Mouse (Mus musculus) kidney, postnatal 0 days (tissue): ENCODE measurements around the gene Syt12. TPM values are rescaled to one million over a fixed set of nuclear protein-coding genes. Genes with fewer than 3 reads are reported as not detected.

Experiments used
- ATAC-seq: fragments of 200-750 bp; cut with Nextera tagmentation; replicated peaks from 2 replicates; pipeline ENCODE4 v1.8.0; 2017; ENCODE audit warnings: low read depth, moderate number of reproducible peaks, moderate TSS enrichment, moderate library complexity; ENCODE audit not compliant: low FRiP score
- DNase-seq: peaks from one replicate; pipeline ENCODE4 v3.0.0-alpha.2; 2016; ENCODE audit warnings: low spot score
- H3K27ac ChIP-seq: fragments of 300-500 bp; sonication (generic); 2 replicates; pipeline ENCODE4 v1.5.1; 2014; ENCODE audit warnings: mild to moderate bottlenecking
- H3K27me3 ChIP-seq: fragments of 300-500 bp; sonication (generic); 2 replicates; pipeline ENCODE4 v1.6.1; 2014; ENCODE audit warnings: low read length, mixed read lengths; ENCODE audit not compliant: insufficient read depth
- H3K36me3 ChIP-seq: fragments of 300-500 bp; sonication (generic); 2 replicates; pipeline ENCODE4 v1.6.1; 2014; ENCODE audit warnings: low read length, mixed read lengths; ENCODE audit not compliant: insufficient read depth
- H3K4me1 ChIP-seq: fragments of 300-500 bp; sonication (generic); replicated peaks from 2 replicates; pipeline ENCODE4 v1.6.1; 2014; ENCODE audit warnings: antibody characterized with exemption, low read length, mixed read lengths; ENCODE audit not compliant: insufficient read depth
- H3K4me2 ChIP-seq: fragments of 300-500 bp; sonication (generic); 2 replicates; pipeline ENCODE4 v1.6.1; 2014; ENCODE audit warnings: mild to moderate bottlenecking, low read length, moderate library complexity, mixed read lengths
- H3K4me3 ChIP-seq: fragments of 300-500 bp; sonication (generic); replicated peaks from 2 replicates; pipeline ENCODE4 v1.5.1; 2014; ENCODE audit warnings: low read depth, low read length
- H3K9ac ChIP-seq: fragments of 300-500 bp; sonication (generic); 2 replicates; pipeline ENCODE4 v1.6.1; 2014; ENCODE audit warnings: low read depth, low read length
- H3K9me3 ChIP-seq: fragments of 300-500 bp; sonication (generic); replicated peaks from 2 replicates; pipeline ENCODE4 v1.6.1; 2016; ENCODE audit warnings: low read length, inconsistent platforms, mixed read lengths
- CTCF ChIP-seq: IDR thresholded peaks from 2 replicates; pipeline ENCODE4 v1.5.1; 2016; ENCODE audit warnings: antibody characterized with exemption, low read depth, mild to moderate bottlenecking, moderate library complexity
- WGBS: fragments of 180-500 bp; shearing (Covaris S2); extraction: QIAGEN DNeasy Blood & Tissue Kit; methylation state at CpG from one replicate; pipeline ENCODE4 v1.1.7; 2014; 5-methylcytosine and 5-hydroxymethylcytosine counted together
- polyA plus RNA-seq: library from polyadenylated mRNA; unstranded; fragments of >200 nt; fragmentation: Nextera tagmentation; extraction: Ambion mirVana; gene quantifications from 2 replicates; pipeline ENCODE4 v1.2.1, GENCODE M21; 2015

The Syt12 gene
- polyA plus RNA-seq, 1 experiment from 2014 or later: 1.5 TPM

DNA sequence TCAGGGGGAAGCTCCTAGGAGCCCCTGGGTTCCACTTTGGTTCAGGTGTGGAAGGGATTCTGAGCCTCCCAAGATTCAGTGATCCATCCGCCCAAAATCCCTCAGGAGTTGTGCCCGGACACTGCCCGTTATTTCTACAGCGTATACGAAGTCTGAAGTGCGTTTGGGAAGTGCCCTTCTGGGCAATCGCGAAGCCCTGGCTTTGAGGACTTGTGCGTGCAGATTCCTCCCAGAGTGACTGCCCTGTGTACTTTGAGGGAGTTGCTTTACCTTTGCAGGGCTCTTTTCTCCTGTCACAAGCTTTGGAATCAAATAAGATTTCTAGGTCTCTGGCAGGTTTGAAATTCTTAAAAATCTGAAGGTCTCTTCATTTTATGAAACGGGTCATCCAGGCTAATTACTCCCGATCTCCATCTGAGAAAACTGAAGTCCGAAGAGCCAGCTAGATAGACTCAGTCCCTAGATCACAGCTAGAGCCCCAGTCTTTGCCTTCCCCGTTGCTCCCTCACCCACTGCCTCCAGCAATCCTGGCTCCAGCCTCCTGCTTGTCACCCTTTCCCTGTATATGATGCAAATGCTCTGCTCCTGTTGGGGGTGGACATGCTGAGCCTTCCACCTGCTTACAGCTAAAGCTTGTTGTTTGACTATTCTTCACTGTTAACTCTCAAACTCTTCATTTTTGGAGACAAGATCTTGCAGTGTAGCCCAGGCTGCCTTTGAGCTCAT is 34.0 kb upstream of the Syt12 start:
- 4% methylated on average over 13 of the region's 13 CpGs for WGBS
- no peaks in the 10 kb centered on the region for H3K9me3 ChIP-seq
- no peaks in the 10 kb centered on the region; the same call in 1 of the 2 replicates for H3K4me1 ChIP-seq
- peak overlapping the region; percentile 38; the same call in 1 of the 2 replicates for H3K9ac ChIP-seq
- ATAC-seq: no peak
- peak overlapping the region; percentile 66 for H3K4me2 ChIP-seq
- H3K27me3 ChIP-seq: no peaks in the 10 kb centered on the region
- TF ChIP-seq CTCF: no peak
- H3K27ac ChIP-seq: no peak overlapping the region
- peak overlapping the region; percentile 58 for H3K4me3 ChIP-seq
- DNase-seq: no peak
- H3K36me3 ChIP-seq: no peaks in the 10 kb centered on the region

GRCm38 (mm10) chr19:4509986-4510963 is 33.0 kb upstream of the Syt12 start, which contains the start of gene Pcx:
Pcx (plus strand) TSS chr19:4510472.
- Histone ChIP-seq H3K4me3 (peak within 1 kb of the TSS; percentile 58), H3K9ac (peak within 1 kb of the TSS; percentile 38; the same call in 1 of the 2 replicates), H3K4me1 (no peaks in the 10 kb centered on the region), H3K9me3 (no peaks in the 10 kb centered on the region), H3K27ac (peak within 1 kb of the TSS; percentile 47; the same call in 1 of the 2 replicates), H3K27me3 (no peaks in the 10 kb centered on the region), H3K36me3 (no peaks in the 10 kb centered on the region), H3K4me2 (peak within 1 kb of the TSS; percentile 74)
- under 1% methylated on average over 73 of the region's 82 CpGs for WGBS
- peak; percentile 100 for ATAC-seq
- TF ChIP-seq CTCF: no peak; the same call in 1 of the 2 replicates
- DNase-seq: peak; percentile 100

- 75% methylated on average over 3 of the region's 3 CpGs for WGBS
- H3K36me3 ChIP-seq: no peaks in the 10 kb centered on the region
- TF ChIP-seq CTCF: no peak
- H3K27me3 ChIP-seq: no peaks in the 10 kb centered on the region
- no peak overlapping the region for H3K9ac ChIP-seq
- no peak for DNase-seq
- no peak overlapping the region for H3K27ac ChIP-seq
- no peak for ATAC-seq
- H3K9me3 ChIP-seq: no peaks in the 10 kb centered on the region
- H3K4me3 ChIP-seq: no peak overlapping the region
- no peak overlapping the region for H3K4me2 ChIP-seq
- no peaks in the 10 kb centered on the region for H3K4me1 ChIP-seq
Measured at GRCm38 (mm10) chr19:4507746-4508145, 30.5 kb upstream of the Syt12 start.

DNA sequence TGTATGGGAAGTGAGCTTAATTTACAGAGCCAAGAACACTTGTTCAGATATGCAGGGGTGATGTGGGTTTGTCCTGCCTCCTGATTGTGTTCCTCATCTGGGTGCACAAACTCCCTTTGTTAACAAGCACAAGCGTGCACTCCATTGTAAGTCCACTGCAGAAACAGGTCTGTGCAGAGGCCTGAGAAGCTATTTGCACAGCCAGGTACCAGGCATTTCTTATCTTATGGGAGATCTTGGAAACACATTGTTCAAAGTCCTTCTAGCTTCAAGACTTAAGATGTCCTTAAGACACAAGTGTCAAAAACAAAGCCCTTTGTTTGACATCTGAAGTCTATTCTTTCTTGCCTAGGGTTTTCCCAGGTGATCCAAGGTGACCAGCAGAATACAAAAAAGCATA is 27.6 kb upstream of the Syt12 start:
- no peaks in the 10 kb centered on the region for H3K27me3 ChIP-seq
- no peak overlapping the region for H3K27ac ChIP-seq
- no peak for TF ChIP-seq CTCF
- no peaks in the 10 kb centered on the region for H3K36me3 ChIP-seq
- no peaks in the 10 kb centered on the region for H3K4me1 ChIP-seq
- no peak overlapping the region for H3K4me2 ChIP-seq
- no peak for DNase-seq
- ATAC-seq: no peak
- no peaks in the 10 kb centered on the region for H3K9me3 ChIP-seq
- WGBS: 93% methylated on average over 1 of the region's 1 CpGs
- H3K9ac ChIP-seq: no peak overlapping the region
- no peak overlapping the region for H3K4me3 ChIP-seq

- WGBS: 63% methylated on average over 2 of the region's 2 CpGs
- Histone ChIP-seq H3K9me3 (no peaks in the 10 kb centered on the region), H3K27me3 (no peaks in the 10 kb centered on the region), H3K27ac (no peak overlapping the region), H3K4me1 (no peaks in the 10 kb centered on the region), H3K4me2 (no peak overlapping the region), H3K36me3 (no peaks in the 10 kb centered on the region), H3K9ac (no peak overlapping the region), H3K4me3 (no peak overlapping the region)
- TF ChIP-seq CTCF: no peak
- ATAC-seq: no peak
- no peak for DNase-seq
Measured at GRCm38 (mm10) chr19:4502701-4503100, 25.5 kb upstream of the Syt12 start.
